Mouse (Mus musculus) cortical plate, adult 2 months (tissue): ENCODE results near the gene Dlat. TPM values are rescaled to one million over a fixed set of nuclear protein-coding genes. Genes with fewer than 3 reads are reported as not detected.

Experiments
- H3K27ac ChIP-seq: fragments of 200-500 bp; 2 replicates; pipeline ENCODE4 v1.5.1; 2012; ENCODE audit warnings: low read length, control low read depth, inconsistent platforms; ENCODE audit not compliant: insufficient read depth
- H3K4me1 ChIP-seq: fragments of 200-500 bp; 2 replicates; pipeline ENCODE4 v1.6.1; 2011; ENCODE audit warnings: low read length; ENCODE audit not compliant: control insufficient read depth, insufficient read depth
- H3K4me3 ChIP-seq: fragments of 200-500 bp; 2 replicates; pipeline ENCODE4 v1.5.1; 2011; ENCODE audit warnings: mild to moderate bottlenecking, low read length, control low read depth; ENCODE audit not compliant: insufficient read depth
- CTCF ChIP-seq: fragments of 200-500 bp; IDR thresholded peaks from 2 replicates; pipeline ENCODE4 v1.5.1; 2011; ENCODE audit warnings: mild to moderate bottlenecking, control low read depth, low read length; ENCODE audit not compliant: insufficient read depth; ENCODE audit errors: extremely low read depth
- POLR2A ChIP-seq: fragments of 200-500 bp; IDR thresholded peaks from 2 replicates; pipeline ENCODE4 v1.6.1; 2011; ENCODE audit warnings: mild to moderate bottlenecking, low read length, control low read depth; ENCODE audit not compliant: insufficient read depth; ENCODE audit errors: extremely low read depth
- polyA plus RNA-seq: library from polyadenylated mRNA; depleted of rRNA; stranded (reverse); fragments of >200 nt; gene quantifications from 2 replicates; pipeline ENCODE4 v1.2.3, GENCODE M21; 2012; rRNA removed

Dlat gene
- polyA plus RNA-seq, 1 experiment: 49.4 TPM

DNA sequence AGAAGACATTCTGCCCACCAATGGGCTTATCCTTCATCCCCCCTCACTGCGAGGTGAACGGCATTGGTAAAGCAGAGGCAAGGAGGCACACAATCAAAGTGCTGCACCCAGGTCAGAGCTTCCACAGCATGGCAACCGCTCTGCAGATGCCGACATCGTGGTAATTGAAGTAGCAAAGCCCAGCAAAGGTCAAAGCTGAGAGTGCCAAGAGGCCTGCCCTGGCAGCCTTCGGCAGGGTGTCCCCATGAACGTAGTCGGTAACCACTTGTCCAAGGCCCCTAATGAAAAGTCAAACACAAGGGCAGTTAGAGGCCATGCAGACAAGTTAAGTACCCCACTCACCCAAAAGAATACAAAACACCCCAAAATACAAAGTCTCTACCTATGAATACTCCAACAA is 62.6 kb downstream of the Dlat start:
- TF ChIP-seq CTCF (no peak), POLR2A (no peak)
- H3K4me1 ChIP-seq: peaks cover under 1% of the 10 kb centered on the region
- H3K4me3 ChIP-seq: no peak overlapping the region
- H3K27ac ChIP-seq: no peak overlapping the region

DNA sequence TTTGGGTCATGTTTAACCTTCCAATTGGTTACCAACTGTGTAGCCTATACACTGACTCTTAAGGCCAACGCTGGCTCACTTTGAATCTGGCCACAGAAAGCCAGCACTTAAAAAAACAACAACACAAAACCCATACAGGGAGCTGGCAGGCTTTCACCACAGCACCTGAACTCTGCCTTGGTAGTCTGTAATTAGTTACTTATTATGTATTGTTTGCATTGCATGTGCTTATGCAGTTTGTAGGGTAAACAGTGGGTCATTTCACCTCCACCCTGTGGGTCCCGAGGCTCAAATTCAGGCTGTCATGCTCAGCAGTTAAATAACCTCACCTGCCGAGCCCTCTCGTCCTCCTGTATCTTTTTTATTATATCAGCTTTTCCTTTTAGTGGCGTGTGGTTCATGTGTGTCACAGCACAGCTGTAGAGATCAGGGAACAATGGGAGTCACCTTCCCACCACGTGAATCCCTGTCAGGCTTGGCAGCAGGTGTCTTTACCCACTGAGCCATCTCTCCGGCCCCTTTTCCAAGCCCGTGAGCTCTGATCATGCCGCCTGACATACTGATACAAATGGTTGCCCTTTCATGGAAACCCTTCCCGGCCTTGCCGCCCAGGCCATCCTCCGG is 64.7 kb downstream of the Dlat start:
- Histone ChIP-seq H3K4me3 (no peak overlapping the region), H3K27ac (no peak overlapping the region), H3K4me1 (no peaks in the 10 kb centered on the region)
- TF ChIP-seq CTCF (no peak), POLR2A (no peak)

DNA sequence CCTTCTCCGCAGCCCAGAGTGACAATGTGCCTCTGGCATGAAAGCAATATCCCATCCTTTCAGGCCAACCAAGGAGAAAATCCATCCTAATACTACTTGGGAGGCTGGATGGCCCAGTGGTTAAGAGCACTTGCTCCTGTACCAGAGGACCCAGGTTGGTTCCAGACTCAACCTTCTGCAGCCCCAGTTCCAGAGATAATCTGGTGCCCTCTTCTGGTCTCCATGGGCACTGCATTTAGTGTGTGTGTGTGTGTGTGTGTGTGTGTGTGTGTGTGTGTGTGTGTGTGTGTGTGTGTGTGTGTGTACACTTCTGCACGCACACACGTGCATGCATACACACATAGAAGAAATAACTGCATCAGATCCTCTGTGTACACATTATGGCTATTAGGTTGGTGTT is 66.0 kb downstream of the Dlat start:
- Histone ChIP-seq H3K4me1 (no peaks in the 10 kb centered on the region), H3K27ac (no peak overlapping the region), H3K4me3 (no peak overlapping the region)
- TF ChIP-seq CTCF (peak; percentile 34), POLR2A (no peak)

DNA sequence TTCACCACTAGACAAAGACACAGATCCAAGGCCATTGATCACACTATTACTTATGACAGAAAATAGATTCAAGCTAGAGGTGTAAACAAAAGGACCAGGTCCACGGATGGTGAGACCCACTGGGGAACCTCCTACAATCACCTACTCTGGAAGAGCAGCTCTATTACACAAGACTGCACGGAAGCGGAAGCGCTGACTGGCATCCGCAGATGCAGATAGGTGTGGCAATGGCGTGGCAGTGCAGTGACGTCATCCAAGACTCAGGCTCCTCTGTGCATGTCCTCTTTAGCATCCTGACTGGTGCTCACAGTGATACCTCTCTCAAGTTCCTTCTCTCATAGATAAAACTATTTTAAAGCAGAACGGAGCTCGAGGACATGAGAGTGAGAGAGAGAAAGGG is 66.6 kb downstream of the Dlat start:
- Histone ChIP-seq H3K27ac (no peak overlapping the region), H3K4me3 (no peak overlapping the region), H3K4me1 (no peaks in the 10 kb centered on the region)
- no peak for TF ChIP-seq CTCF
- TF ChIP-seq POLR2A: no peak

DNA sequence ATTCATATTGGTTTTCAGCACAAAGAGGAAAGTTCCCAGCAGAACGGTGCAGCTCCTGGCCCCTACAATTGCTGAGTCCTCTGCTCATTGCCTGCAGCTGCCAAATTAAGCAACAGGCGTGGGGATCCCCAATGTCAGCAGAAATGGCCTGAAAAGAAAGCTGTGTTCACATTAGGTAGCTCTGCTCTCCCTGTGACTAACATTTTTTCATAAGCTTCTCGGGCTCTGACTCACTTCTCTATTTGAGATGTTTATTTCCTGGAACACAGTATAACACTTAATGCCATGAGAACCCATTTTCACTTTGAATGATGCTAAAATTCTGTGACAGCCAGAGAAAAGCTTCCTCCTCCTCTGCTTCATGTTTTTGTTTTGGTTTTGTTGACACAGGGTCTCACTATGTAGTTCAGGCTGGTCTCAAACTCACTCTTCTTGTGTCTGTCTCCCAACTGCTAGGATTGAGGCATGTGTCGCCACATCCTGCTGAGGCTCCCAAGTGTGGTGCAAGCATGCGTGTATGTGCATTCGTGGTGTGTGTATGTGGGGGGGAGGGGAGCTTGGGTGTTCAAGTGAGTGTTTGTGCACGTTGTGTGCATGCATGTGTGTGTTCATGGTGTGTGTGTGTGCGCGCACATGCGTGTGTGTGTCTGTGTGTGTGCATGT is 68.6 kb downstream of the Dlat start:
- no peak for TF ChIP-seq POLR2A
- no peak for TF ChIP-seq CTCF
- Histone ChIP-seq H3K27ac (no peak overlapping the region), H3K4me3 (no peak overlapping the region), H3K4me1 (no peaks in the 10 kb centered on the region)

DNA sequence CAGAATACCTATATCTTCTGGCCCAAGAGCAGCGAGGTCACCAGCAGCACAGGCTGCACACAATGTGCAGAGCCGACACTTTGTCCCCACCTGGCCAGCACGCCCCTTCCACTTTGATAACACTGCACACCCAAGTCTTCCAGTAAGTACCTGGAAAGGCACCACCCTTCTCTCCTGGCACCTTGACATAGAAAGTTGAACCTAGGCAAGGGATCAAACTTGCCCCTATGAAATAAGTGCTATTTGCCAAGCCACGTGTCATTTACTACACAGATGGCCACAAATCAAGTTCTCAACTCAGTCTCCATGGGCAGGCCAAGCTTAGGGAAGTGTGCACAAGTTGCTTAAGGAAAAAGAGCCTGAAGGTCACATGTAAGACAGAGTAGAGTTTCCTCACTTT is 72.6 kb downstream of the Dlat start:
- Histone ChIP-seq H3K27ac (no peak overlapping the region), H3K4me3 (no peak overlapping the region), H3K4me1 (no peaks in the 10 kb centered on the region)
- TF ChIP-seq CTCF (no peak), POLR2A (no peak)

DNA sequence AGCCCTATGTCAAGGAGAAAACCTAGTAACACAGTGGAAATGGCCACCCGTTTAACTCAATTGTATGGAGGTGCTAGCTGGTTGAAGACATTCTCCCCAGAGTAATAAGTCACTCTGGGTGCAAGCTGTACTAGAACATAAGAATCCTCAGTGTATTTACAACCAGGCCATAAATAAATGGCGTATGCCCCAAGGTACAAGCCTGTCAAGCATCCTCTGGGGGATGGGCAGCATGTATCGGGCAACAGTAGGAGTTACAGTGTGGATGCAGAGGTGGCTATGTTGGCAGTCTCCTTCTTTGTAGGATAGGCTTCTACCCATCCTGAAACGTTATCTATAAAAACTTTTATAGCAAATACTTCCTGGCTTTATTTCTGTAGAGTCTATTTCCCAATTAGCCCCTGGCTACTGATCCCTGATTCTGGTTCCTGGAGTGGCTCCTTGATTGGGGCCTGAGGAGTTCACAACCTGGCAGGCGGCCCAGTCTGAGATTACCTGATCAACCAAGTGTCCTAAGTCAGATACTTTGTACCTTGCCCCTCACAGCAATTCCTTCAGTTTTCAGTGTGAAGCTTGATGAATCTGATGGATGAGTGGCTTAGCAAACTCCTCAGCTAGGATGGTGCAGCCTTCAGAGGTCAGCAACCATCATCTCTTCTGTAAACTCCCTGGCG is 74.3 kb downstream of the Dlat start:
- no peak overlapping the region for H3K4me3 ChIP-seq
- no peak for TF ChIP-seq POLR2A
- TF ChIP-seq CTCF: no peak
- H3K4me1 ChIP-seq: no peaks in the 10 kb centered on the region
- H3K27ac ChIP-seq: no peak overlapping the region

Other genes with a start within 250 kb of the Dlat start
- 0.09 and 0.13 TPM in 2 replicates for gene Plet1, start 165.3 kb downstream of the Dlat start, polyA plus RNA-seq
- gene Pts, start 131.1 kb downstream of the Dlat start, polyA plus RNA-seq: 59.7 and 62.6 TPM in 2 replicates
- 67.8 and 69.3 TPM in 2 replicates for gene Il18, start 105.0 kb downstream of the Dlat start, polyA plus RNA-seq
- gene Bco2, start 104.6 kb downstream of the Dlat start, polyA plus RNA-seq: 4.3 TPM in 2 replicates
- gene Tex12, start 98.5 kb downstream of the Dlat start, polyA plus RNA-seq: not detected in 2 replicates
- gene Sdhd, start 56.0 kb downstream of the Dlat start, polyA plus RNA-seq: 139 and 145 TPM in 2 replicates
- 465 and 504 TPM in 2 replicates for gene Timm8b, start 55.9 kb downstream of the Dlat start, polyA plus RNA-seq
- gene Pih1d2, start 42.5 kb downstream of the Dlat start, polyA plus RNA-seq: 4.4 and 4.9 TPM in 2 replicates
- 14.1 and 14.7 TPM in 2 replicates for gene Nkapd1, start 42.3 kb downstream of the Dlat start, polyA plus RNA-seq
- 47.0 and 47.2 TPM in 2 replicates for gene Dixdc1, start 79.7 kb upstream of the Dlat start, polyA plus RNA-seq
- 2.7 and 3.7 TPM in 2 replicates for gene 2310030G06Rik, start 86.8 kb upstream of the Dlat start, polyA plus RNA-seq
- 267 and 331 TPM in 2 replicates for gene Cryab, start 91.5 kb upstream of the Dlat start, polyA plus RNA-seq
- 3.8 and 4.9 TPM in 2 replicates for gene Hspb2, start 92.6 kb upstream of the Dlat start, polyA plus RNA-seq
- 6.6 and 7.9 TPM in 2 replicates for gene Fdxacb1, start 108.5 kb upstream of the Dlat start, polyA plus RNA-seq
- 22.2 and 23.7 TPM in 2 replicates for gene Alg9, start 115.2 kb upstream of the Dlat start, polyA plus RNA-seq
- 101 and 102 TPM in 2 replicates for gene 1110032A03Rik, start 115.7 kb upstream of the Dlat start, polyA plus RNA-seq
- gene Ppp2r1b, start 185.5 kb upstream of the Dlat start, polyA plus RNA-seq: 13.2 and 14.9 TPM in 2 replicates